Mouse (Mus musculus): ENCODE data around the gene Tmod4. TPM values are rescaled to one million over a fixed set of nuclear protein-coding genes. Genes with fewer than 3 reads are reported as not detected.

Gene Tmod4
- polyA plus RNA-seq, 1 experiment: not detected

- TF ChIP-seq POLR2A (IDR thresholded peaks at IDR 0.05; ENCODE audit: insufficient read depth, low read length) (no peak), CTCF (IDR thresholded peaks at IDR 0.05; ENCODE audit: low read depth, low read length) (no peak), EP300 (IDR thresholded peaks at IDR 0.05; ENCODE audit: insufficient read depth, low read depth, low read length) (no peak; the same call in 1 of the 2 replicates)
- Histone ChIP-seq H3K9ac (ENCODE audit: low read depth, poor library complexity, severe bottlenecking) (0 out of 2 replicates have a peak overlapping the region, but pooled peaks have one; percentile 2), H3K27me3 (ENCODE audit: control insufficient read depth, insufficient read depth, low read length, poor library complexity, severe bottlenecking) (no peaks in the 10 kb centered on the region), H3K4me3 (ENCODE audit: low read depth, low read length) (peak overlapping the region; percentile 32), H3K4me1 (ENCODE audit: control insufficient read depth, insufficient read depth, low read length) (peaks cover 2% of the 10 kb centered on the region), H3K36me3 (ENCODE audit: control insufficient read depth, insufficient read depth, low read length, poor library complexity, severe bottlenecking) (no peaks in the 10 kb centered on the region), H3K27ac (ENCODE audit: insufficient read depth, low read length) (no peak overlapping the region), H3K9me3 (replicated peaks; ENCODE audit: control insufficient read depth, insufficient read depth, low read length, poor library complexity, severe bottlenecking) (no peaks in the 10 kb centered on the region)
Observed at GRCm38 (mm10) chr3:95139586-95140288, 15.5 kb downstream of the Tmod4 start.

DNA sequence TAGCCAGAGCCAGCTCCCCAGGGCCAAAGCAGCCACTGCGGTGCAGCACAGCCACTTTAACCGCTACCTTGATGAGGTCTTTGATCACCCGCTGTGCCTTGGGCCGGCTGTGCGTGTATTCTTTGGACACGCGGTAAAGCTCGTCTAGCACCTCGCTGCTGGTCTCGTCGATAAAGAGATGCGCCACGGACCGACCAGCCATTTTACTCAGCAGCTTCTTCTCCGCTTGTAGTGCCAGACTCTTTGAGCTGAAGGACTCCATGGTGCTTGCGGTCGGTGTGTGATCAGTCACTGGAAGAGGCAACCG is 16.0 kb downstream of the Tmod4 start:
- no peaks in the 10 kb centered on the region for H3K27me3 ChIP-seq (ENCODE audit: control insufficient read depth, insufficient read depth, low read length, poor library complexity, severe bottlenecking)
- TF ChIP-seq EP300 (IDR thresholded peaks at IDR 0.05; ENCODE audit: insufficient read depth, low read depth, low read length): no peak
- peaks cover 2% of the 10 kb centered on the region for H3K4me1 ChIP-seq (ENCODE audit: control insufficient read depth, insufficient read depth, low read length)
- no peak overlapping the region for H3K27ac ChIP-seq (ENCODE audit: insufficient read depth, low read length)
- H3K9me3 ChIP-seq (replicated peaks; ENCODE audit: control insufficient read depth, insufficient read depth, low read length, poor library complexity, severe bottlenecking): no peaks in the 10 kb centered on the region
- peak overlapping the region; percentile 19; the same call in 1 of the 2 replicates for H3K9ac ChIP-seq (ENCODE audit: low read depth, poor library complexity, severe bottlenecking)
- H3K36me3 ChIP-seq (ENCODE audit: control insufficient read depth, insufficient read depth, low read length, poor library complexity, severe bottlenecking): no peaks in the 10 kb centered on the region
- peak overlapping the region; percentile 32 for H3K4me3 ChIP-seq (ENCODE audit: low read depth, low read length)

GRCm38 (mm10) chr3:95140795-95141194 is 16.5 kb downstream of the Tmod4 start:
- H3K4me3 ChIP-seq (ENCODE audit: low read depth, low read length): peak overlapping the region; percentile 32
- TF ChIP-seq CTCF (IDR thresholded peaks at IDR 0.05; ENCODE audit: low read depth, low read length): no peak
- TF ChIP-seq POLR2A (IDR thresholded peaks at IDR 0.05; ENCODE audit: insufficient read depth, low read length): no peak
- no peak for TF ChIP-seq EP300 (IDR thresholded peaks at IDR 0.05; ENCODE audit: insufficient read depth, low read depth, low read length)
- H3K9me3 ChIP-seq (replicated peaks; ENCODE audit: control insufficient read depth, insufficient read depth, low read length, poor library complexity, severe bottlenecking): no peaks in the 10 kb centered on the region
- H3K9ac ChIP-seq (ENCODE audit: low read depth, poor library complexity, severe bottlenecking): peak overlapping the region; percentile 19; the same call in 1 of the 2 replicates
- H3K27me3 ChIP-seq (ENCODE audit: control insufficient read depth, insufficient read depth, low read length, poor library complexity, severe bottlenecking): no peaks in the 10 kb centered on the region
- H3K27ac ChIP-seq (ENCODE audit: insufficient read depth, low read length): no peak overlapping the region
- no peaks in the 10 kb centered on the region for H3K36me3 ChIP-seq (ENCODE audit: control insufficient read depth, insufficient read depth, low read length, poor library complexity, severe bottlenecking)
- H3K4me1 ChIP-seq (ENCODE audit: control insufficient read depth, insufficient read depth, low read length): peaks cover 2% of the 10 kb centered on the region

DNA sequence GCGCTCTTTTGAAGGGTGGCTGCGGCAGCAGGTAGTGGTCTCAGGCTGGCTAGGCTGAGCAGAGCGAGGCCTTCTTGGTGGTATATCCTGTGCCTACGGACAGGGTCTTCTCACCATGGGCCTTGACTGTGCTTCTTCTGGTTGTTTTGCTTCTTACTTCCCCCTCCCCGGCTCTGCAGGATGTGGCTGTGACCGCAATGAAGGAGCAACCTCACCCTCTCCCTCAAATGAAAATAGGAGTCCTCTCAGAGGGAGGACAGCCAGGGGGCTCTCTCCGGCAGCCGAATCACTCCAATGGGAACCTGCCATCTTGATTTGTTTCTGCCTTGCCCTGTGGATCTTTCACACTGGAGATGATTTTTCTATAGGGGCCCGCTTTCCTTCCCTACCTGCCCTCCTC is 17.2 kb downstream of the Tmod4 start:
- no peak overlapping the region for H3K4me3 ChIP-seq (ENCODE audit: low read depth, low read length)
- no peak overlapping the region for H3K27ac ChIP-seq (ENCODE audit: insufficient read depth, low read length)
- peaks cover 2% of the 10 kb centered on the region for H3K4me1 ChIP-seq (ENCODE audit: control insufficient read depth, insufficient read depth, low read length)
- no peaks in the 10 kb centered on the region for H3K27me3 ChIP-seq (ENCODE audit: control insufficient read depth, insufficient read depth, low read length, poor library complexity, severe bottlenecking)
- H3K9me3 ChIP-seq (replicated peaks; ENCODE audit: control insufficient read depth, insufficient read depth, low read length, poor library complexity, severe bottlenecking): no peaks in the 10 kb centered on the region
- no peak for TF ChIP-seq CTCF (IDR thresholded peaks at IDR 0.05; ENCODE audit: low read depth, low read length)
- no peak for TF ChIP-seq EP300 (IDR thresholded peaks at IDR 0.05; ENCODE audit: insufficient read depth, low read depth, low read length)
- TF ChIP-seq POLR2A (IDR thresholded peaks at IDR 0.05; ENCODE audit: insufficient read depth, low read length): no peak
- no peak overlapping the region for H3K9ac ChIP-seq (ENCODE audit: low read depth, poor library complexity, severe bottlenecking)
- no peaks in the 10 kb centered on the region for H3K36me3 ChIP-seq (ENCODE audit: control insufficient read depth, insufficient read depth, low read length, poor library complexity, severe bottlenecking)

DNA sequence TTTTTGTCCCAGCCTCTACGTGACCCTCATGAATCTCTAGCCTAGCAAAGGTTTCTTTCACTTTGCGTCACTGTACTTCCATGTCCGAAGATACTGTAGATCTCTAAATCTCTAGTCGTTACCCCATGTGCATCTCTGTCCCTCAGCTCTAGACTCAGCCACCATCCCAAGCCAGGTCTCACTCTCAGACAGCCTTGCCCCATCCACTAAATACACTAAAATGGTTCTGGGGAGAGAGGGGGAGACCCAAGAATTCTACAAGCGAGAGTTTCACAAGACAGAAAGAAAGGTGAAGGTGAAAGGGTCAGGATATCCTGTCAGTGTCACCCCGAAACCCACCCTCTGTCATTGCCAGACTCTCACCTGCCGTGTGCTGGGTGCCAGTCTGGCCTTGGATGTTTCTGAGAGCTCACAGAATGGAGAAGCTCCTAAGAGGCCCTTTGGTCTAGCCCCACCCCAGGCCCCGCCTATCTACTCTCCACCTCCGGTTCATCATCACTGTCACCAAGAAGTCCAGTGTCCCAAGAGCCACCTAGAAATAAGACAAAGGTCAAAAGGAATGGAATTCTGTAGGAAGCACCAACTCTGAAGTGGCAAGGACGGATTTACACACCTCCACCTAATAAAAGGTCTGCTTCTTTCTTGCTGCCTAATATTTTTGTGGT is 17.8 kb downstream of the Tmod4 start, which contains the start of gene Tnfaip8l2:
TSS of gene Tnfaip8l2 (minus strand) at position 409 of the 665 bp plus-strand sequence.
- Histone ChIP-seq H3K27ac (ENCODE audit: insufficient read depth, low read length) (no peak within 1 kb of the TSS), H3K4me1 (ENCODE audit: control insufficient read depth, insufficient read depth, low read length) (peaks cover 2% of the 10 kb centered on the region), H3K36me3 (ENCODE audit: control insufficient read depth, insufficient read depth, low read length, poor library complexity, severe bottlenecking) (no peaks in the 10 kb centered on the region), H3K4me3 (ENCODE audit: low read depth, low read length) (no peak within 1 kb of the TSS), H3K9ac (ENCODE audit: low read depth, poor library complexity, severe bottlenecking) (no peak within 1 kb of the TSS), H3K9me3 (replicated peaks; ENCODE audit: control insufficient read depth, insufficient read depth, low read length, poor library complexity, severe bottlenecking) (no peaks in the 10 kb centered on the region), H3K27me3 (ENCODE audit: control insufficient read depth, insufficient read depth, low read length, poor library complexity, severe bottlenecking) (no peaks in the 10 kb centered on the region)
- no peak for TF ChIP-seq CTCF (IDR thresholded peaks at IDR 0.05; ENCODE audit: low read depth, low read length)
- TF ChIP-seq POLR2A (IDR thresholded peaks at IDR 0.05; ENCODE audit: insufficient read depth, low read length): no peak

GRCm38 (mm10) chr3:95142617-95143011 is 18.3 kb downstream of the Tmod4 start:
- peaks cover 2% of the 10 kb centered on the region for H3K4me1 ChIP-seq (ENCODE audit: control insufficient read depth, insufficient read depth, low read length)
- H3K9ac ChIP-seq (ENCODE audit: low read depth, poor library complexity, severe bottlenecking): no peak overlapping the region
- H3K27me3 ChIP-seq (ENCODE audit: control insufficient read depth, insufficient read depth, low read length, poor library complexity, severe bottlenecking): no peaks in the 10 kb centered on the region
- TF ChIP-seq CTCF (IDR thresholded peaks at IDR 0.05; ENCODE audit: low read depth, low read length) (peak; percentile 97), POLR2A (IDR thresholded peaks at IDR 0.05; ENCODE audit: insufficient read depth, low read length) (no peak), EP300 (IDR thresholded peaks at IDR 0.05; ENCODE audit: insufficient read depth, low read depth, low read length) (no peak)
- no peaks in the 10 kb centered on the region for H3K36me3 ChIP-seq (ENCODE audit: control insufficient read depth, insufficient read depth, low read length, poor library complexity, severe bottlenecking)
- H3K27ac ChIP-seq (ENCODE audit: insufficient read depth, low read length): no peak overlapping the region
- H3K4me3 ChIP-seq (ENCODE audit: low read depth, low read length): no peak overlapping the region
- H3K9me3 ChIP-seq (replicated peaks; ENCODE audit: control insufficient read depth, insufficient read depth, low read length, poor library complexity, severe bottlenecking): no peaks in the 10 kb centered on the region
